Mouse (Mus musculus) CH12.LX (cell line): ENCODE measurements around the gene Edar.

Experiments used
- CHD2 ChIP-seq: IDR thresholded peaks from 2 replicates; pipeline ENCODE4 v1.6.1; 2011; ENCODE audit warnings: low read length, improper control_type of control experiment
- CTCF ChIP-seq, 2 experiments: IDR thresholded peaks in 1 of 2; conservative IDR thresholded peaks in 1 of 2; 2 replicates each; pipeline ENCODE4 v1.5.1; 2011 to 2012; ENCODE audit warnings: low read depth in 2 of 2, low read length in 2 of 2, improper control_type of control experiment in 1 of 2, inconsistent platforms in 1 of 2, mild to moderate bottlenecking in 1 of 2, moderate library complexity in 1 of 2
- GABPA ChIP-seq: IDR thresholded peaks from 2 replicates; pipeline ENCODE4 v1.6.1; 2012; ENCODE audit warnings: low read depth, low read length, improper control_type of control experiment, inconsistent platforms; ENCODE audit not compliant: insufficient replicate concordance
- JUN ChIP-seq: IDR thresholded peaks from 2 replicates; pipeline ENCODE4 v1.6.1; 2011; ENCODE audit warnings: low read depth, mild to moderate bottlenecking, low read length, improper control_type of control experiment, moderate library complexity; ENCODE audit not compliant: insufficient read depth
- MAFK ChIP-seq: IDR thresholded peaks from 2 replicates; pipeline ENCODE4 v1.6.1; 2011; ENCODE audit warnings: low read length, improper control_type of control experiment; ENCODE audit not compliant: insufficient replicate concordance
- MAZ ChIP-seq: IDR thresholded peaks from 2 replicates; pipeline ENCODE4 v1.6.1; 2012; ENCODE audit warnings: low read depth, mild to moderate bottlenecking, inconsistent platforms, low read length, improper control_type of control experiment, moderate library complexity
- MYC ChIP-seq: IDR thresholded peaks from 2 replicates; pipeline ENCODE4 v1.6.1; 2011; ENCODE audit warnings: low read depth, mild to moderate bottlenecking, improper control_type of control experiment, low read length
- POLR2A ChIP-seq: IDR thresholded peaks from 2 replicates; pipeline ENCODE4 v1.6.1; 2011; ENCODE audit warnings: low read depth, mild to moderate bottlenecking, improper control_type of control experiment, low read length
- ZNF384 ChIP-seq: IDR thresholded peaks from 2 replicates; pipeline ENCODE4 v1.6.1; 2012; ENCODE audit warnings: low read depth, low read length, improper control_type of control experiment, inconsistent platforms

GRCm38 (mm10) chr10:58640446-58641400 is 34.7 kb downstream of the Edar start:
- TF ChIP-seq MAFK (no peak), CHD2 (no peak), POLR2A (no peak), GABPA (no peak), JUN (no peak), CTCF (conservative IDR thresholded peaks at IDR 0.05 in 1 of 2, IDR thresholded peaks at IDR 0.05 in 1 of 2; ENCODE audit: low read depth in 2 of 2, low read length in 2 of 2) (no peak), MAZ (no peak), ZNF384 (no peak), MYC (no peak)
